Mouse (Mus musculus): ENCODE measurements around the gene Phospho1. TPM values are rescaled to one million over a fixed set of nuclear protein-coding genes. Genes with fewer than 3 reads are reported as not detected.

Gene Phospho1
- polyA plus RNA-seq, 1 experiment = 278 TPM

- TF ChIP-seq POLR2A (IDR thresholded peaks at IDR 0.05; ENCODE audit: low read depth, low read length) (peak; percentile 5; the same call in 1 of the 2 replicates), CTCF (IDR thresholded peaks at IDR 0.05; ENCODE audit: extremely low read depth, insufficient read length, insufficient replicate concordance, low read depth, low read length) (no peak)
- peaks cover 3% of the 10 kb centered on the region; the same call in 1 of the 2 replicates for H3K36me3 ChIP-seq (ENCODE audit: control insufficient read depth, insufficient read depth, low read length)
- peak overlapping the region; percentile 87 for H3K27ac ChIP-seq (ENCODE audit: insufficient read depth, low read depth, low read length)
- H3K27me3 ChIP-seq (ENCODE audit: control insufficient read depth, insufficient read depth, low read length) = no peaks in the 10 kb centered on the region
- peak overlapping the region; percentile 80 for H3K4me3 ChIP-seq (ENCODE audit: low read depth, low read length)
- WGBS = under 1% methylated on average over 58 of the region's 58 CpGs
- no peaks in the 10 kb centered on the region; the same call in 1 of the 2 replicates for H3K4me1 ChIP-seq (ENCODE audit: control insufficient read depth, insufficient read depth, insufficient read length, low read length)
Measured at GRCm38 (mm10) chr11:95858528-95859467, 34.5 kb downstream of the Phospho1 start.

GRCm38 (mm10) chr11:95859468-95859855 is 35.2 kb downstream of the Phospho1 start:
- H3K27ac ChIP-seq (ENCODE audit: insufficient read depth, low read depth, low read length) = peak overlapping the region; percentile 87
- TF ChIP-seq CTCF (IDR thresholded peaks at IDR 0.05; ENCODE audit: extremely low read depth, insufficient read length, insufficient replicate concordance, low read depth, low read length) = no peak
- TF ChIP-seq POLR2A (IDR thresholded peaks at IDR 0.05; ENCODE audit: low read depth, low read length) = 0 out of 2 replicates have a peak, but pooled peaks have one; percentile 4
- no peaks in the 10 kb centered on the region; the same call in 1 of the 2 replicates for H3K4me1 ChIP-seq (ENCODE audit: control insufficient read depth, insufficient read depth, insufficient read length, low read length)
- under 1% methylated on average over 35 of the region's 35 CpGs for WGBS
- H3K4me3 ChIP-seq (ENCODE audit: low read depth, low read length) = peak overlapping the region; percentile 80
- peaks cover 6% of the 10 kb centered on the region; the same call in 1 of the 2 replicates for H3K36me3 ChIP-seq (ENCODE audit: control insufficient read depth, insufficient read depth, low read length)
- H3K27me3 ChIP-seq (ENCODE audit: control insufficient read depth, insufficient read depth, low read length) = no peaks in the 10 kb centered on the region

DNA sequence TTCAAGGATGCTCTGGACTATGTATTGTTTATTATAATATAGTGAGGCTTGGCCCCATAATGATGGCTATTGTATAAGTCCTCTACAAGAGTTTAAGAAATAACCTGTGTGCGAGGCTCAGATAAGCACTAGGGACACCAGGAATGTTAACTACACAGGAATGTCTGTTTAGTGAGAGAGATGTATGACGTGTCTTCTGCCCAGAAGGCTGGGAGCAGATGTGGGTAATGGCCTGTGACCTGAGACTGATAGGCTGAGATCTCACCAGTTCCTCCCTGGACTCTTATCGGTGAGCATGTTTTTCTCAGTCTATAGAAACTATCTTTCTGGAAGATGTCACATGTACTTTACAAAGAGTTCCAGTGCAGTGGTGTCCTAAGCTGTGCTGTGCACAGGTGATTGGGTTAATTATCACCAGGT is 35.8 kb downstream of the Phospho1 start:
- TF ChIP-seq CTCF (IDR thresholded peaks at IDR 0.05; ENCODE audit: extremely low read depth, insufficient read length, insufficient replicate concordance, low read depth, low read length) (no peak), POLR2A (IDR thresholded peaks at IDR 0.05; ENCODE audit: low read depth, low read length) (no peak)
- Histone ChIP-seq H3K27me3 (ENCODE audit: control insufficient read depth, insufficient read depth, low read length) (no peaks in the 10 kb centered on the region), H3K4me3 (ENCODE audit: low read depth, low read length) (no peak overlapping the region; the same call in 1 of the 2 replicates), H3K36me3 (ENCODE audit: control insufficient read depth, insufficient read depth, low read length) (peaks cover 9% of the 10 kb centered on the region; the same call in 1 of the 2 replicates), H3K4me1 (ENCODE audit: control insufficient read depth, insufficient read depth, insufficient read length, low read length) (no peaks in the 10 kb centered on the region; the same call in 1 of the 2 replicates), H3K27ac (ENCODE audit: insufficient read depth, low read depth, low read length) (no peak overlapping the region)
- WGBS = 13% methylated on average over 3 of the region's 3 CpGs

DNA sequence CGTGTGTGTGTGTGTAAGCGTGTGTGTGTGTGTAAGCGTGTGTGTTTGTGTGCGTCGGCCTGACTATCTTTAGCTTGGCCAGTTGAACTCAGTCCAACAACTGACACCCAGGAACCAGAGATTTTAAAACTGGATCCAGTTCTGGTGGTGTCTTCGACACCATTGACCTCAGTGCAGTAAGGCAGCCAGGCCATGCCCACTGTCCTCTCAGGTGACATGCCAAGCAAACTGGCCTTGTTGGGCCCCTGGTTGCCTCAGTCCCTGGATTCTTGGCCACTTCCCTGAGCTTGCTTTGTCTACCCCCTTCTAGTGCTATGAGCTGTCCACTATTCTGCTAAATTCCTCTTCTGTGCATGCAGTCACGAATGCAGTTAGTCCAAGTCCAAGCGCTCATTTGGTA is 37.1 kb downstream of the Phospho1 start:
- H3K36me3 ChIP-seq (ENCODE audit: control insufficient read depth, insufficient read depth, low read length) = peaks cover 20% of the 10 kb centered on the region
- no peak for TF ChIP-seq POLR2A (IDR thresholded peaks at IDR 0.05; ENCODE audit: low read depth, low read length)
- no peak for TF ChIP-seq CTCF (IDR thresholded peaks at IDR 0.05; ENCODE audit: extremely low read depth, insufficient read length, insufficient replicate concordance, low read depth, low read length)
- no peaks in the 10 kb centered on the region; the same call in 1 of the 2 replicates for H3K4me1 ChIP-seq (ENCODE audit: control insufficient read depth, insufficient read depth, insufficient read length, low read length)
- no peak overlapping the region for H3K27ac ChIP-seq (ENCODE audit: insufficient read depth, low read depth, low read length)
- no peaks in the 10 kb centered on the region for H3K27me3 ChIP-seq (ENCODE audit: control insufficient read depth, insufficient read depth, low read length)
- H3K4me3 ChIP-seq (ENCODE audit: low read depth, low read length) = no peak overlapping the region
- 93% methylated on average over 8 of the region's 8 CpGs for WGBS

- Histone ChIP-seq H3K27me3 (ENCODE audit: control insufficient read depth, insufficient read depth, low read length) (no peaks in the 10 kb centered on the region), H3K27ac (ENCODE audit: insufficient read depth, low read depth, low read length) (no peak overlapping the region), H3K4me3 (ENCODE audit: low read depth, low read length) (no peak overlapping the region), H3K4me1 (ENCODE audit: control insufficient read depth, insufficient read depth, insufficient read length, low read length) (no peaks in the 10 kb centered on the region), H3K36me3 (ENCODE audit: control insufficient read depth, insufficient read depth, low read length) (peaks cover 69% of the 10 kb centered on the region)
- WGBS = 71% methylated on average over 4 of the region's 4 CpGs
- TF ChIP-seq CTCF (IDR thresholded peaks at IDR 0.05; ENCODE audit: extremely low read depth, insufficient read length, insufficient replicate concordance, low read depth, low read length) (no peak), POLR2A (IDR thresholded peaks at IDR 0.05; ENCODE audit: low read depth, low read length) (no peak)
Measured at GRCm38 (mm10) chr11:95869442-95869841, 45.1 kb downstream of the Phospho1 start.

DNA sequence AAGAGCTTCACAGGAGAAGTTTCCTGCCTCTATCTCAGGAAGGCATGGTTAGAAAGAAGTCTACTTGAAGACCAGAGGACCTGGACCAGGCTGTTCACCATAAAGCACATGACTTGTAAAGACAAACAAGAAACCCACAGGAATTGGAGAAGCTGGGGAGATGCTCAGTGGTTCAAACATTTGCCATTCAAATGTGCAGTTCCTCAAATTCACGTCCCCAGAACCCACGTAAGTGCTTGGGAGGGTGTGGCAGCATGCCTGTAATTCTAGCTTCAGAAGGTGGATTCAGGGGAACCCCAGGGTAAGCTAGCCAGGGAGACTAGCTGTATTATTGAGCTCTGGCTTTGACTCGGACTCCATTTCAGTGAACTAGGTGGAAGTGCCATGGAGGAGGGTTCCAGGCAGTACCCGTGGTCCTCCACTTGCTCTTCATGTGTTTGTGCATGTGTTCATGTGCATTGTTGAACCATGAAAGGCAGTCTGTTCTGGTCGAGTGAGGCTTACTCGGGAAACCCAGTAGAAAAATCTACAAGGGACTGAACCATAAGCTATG is 45.7 kb downstream of the Phospho1 start:
- WGBS = 71% methylated on average over 6 of the region's 6 CpGs
- Histone ChIP-seq H3K4me1 (ENCODE audit: control insufficient read depth, insufficient read depth, insufficient read length, low read length) (no peaks in the 10 kb centered on the region), H3K36me3 (ENCODE audit: control insufficient read depth, insufficient read depth, low read length) (peaks cover 73% of the 10 kb centered on the region), H3K27me3 (ENCODE audit: control insufficient read depth, insufficient read depth, low read length) (no peaks in the 10 kb centered on the region), H3K4me3 (ENCODE audit: low read depth, low read length) (no peak overlapping the region), H3K27ac (ENCODE audit: insufficient read depth, low read depth, low read length) (no peak overlapping the region)
- TF ChIP-seq CTCF (IDR thresholded peaks at IDR 0.05; ENCODE audit: extremely low read depth, insufficient read length, insufficient replicate concordance, low read depth, low read length) (no peak), POLR2A (IDR thresholded peaks at IDR 0.05; ENCODE audit: low read depth, low read length) (no peak)

- 74% methylated on average over 9 of the region's 9 CpGs for WGBS
- Histone ChIP-seq H3K4me1 (ENCODE audit: control insufficient read depth, insufficient read depth, insufficient read length, low read length) (no peaks in the 10 kb centered on the region), H3K36me3 (ENCODE audit: control insufficient read depth, insufficient read depth, low read length) (peaks cover 53% of the 10 kb centered on the region), H3K27ac (ENCODE audit: insufficient read depth, low read depth, low read length) (no peak overlapping the region), H3K27me3 (ENCODE audit: control insufficient read depth, insufficient read depth, low read length) (no peaks in the 10 kb centered on the region), H3K4me3 (ENCODE audit: low read depth, low read length) (no peak overlapping the region)
- no peak for TF ChIP-seq POLR2A (IDR thresholded peaks at IDR 0.05; ENCODE audit: low read depth, low read length)
- no peak for TF ChIP-seq CTCF (IDR thresholded peaks at IDR 0.05; ENCODE audit: extremely low read depth, insufficient read length, insufficient replicate concordance, low read depth, low read length)
Measured at GRCm38 (mm10) chr11:95875804-95876203, 51.5 kb downstream of the Phospho1 start.

Data from small intestine, adult 2 months (tissue).